Mouse (Mus musculus) MEL (cell line): ENCODE results near the gene Calm3. TPM values are rescaled to one million over a fixed set of nuclear protein-coding genes. Genes with fewer than 3 reads are reported as not detected.

ENCODE experiments used
- DNase-seq: peaks from one replicate; pipeline ENCODE4 v3.0.0; 2011; ENCODE audit warnings: low read depth, low spot score
- H3K27ac ChIP-seq: 2 replicates; pipeline ENCODE4 v1.5.1; 2012; ENCODE audit warnings: low read depth, mild to moderate bottlenecking, control low read depth, low read length, moderate library complexity; ENCODE audit not compliant: control insufficient read depth
- H3K27me3 ChIP-seq, 2 experiments: fragments of 150-350 bp in 1 of 2; sonication (generic) in 1 of 2; 2 replicates each; pipeline ENCODE4 v1.6.1; 2012; ENCODE audit warnings: low read length in 2 of 2, mild to moderate bottlenecking in 2 of 2, improper control_type of control experiment in 1 of 2, moderate library complexity in 1 of 2; ENCODE audit not compliant: insufficient read depth in 2 of 2, control insufficient read depth in 1 of 2
- H3K36me3 ChIP-seq, 2 experiments: 2 replicates each; pipeline ENCODE4 v1.6.1; 2012 to 2014; ENCODE audit warnings: low read length in 2 of 2, improper control_type of control experiment in 1 of 2, inconsistent platforms in 1 of 2, mild to moderate bottlenecking in 1 of 2; ENCODE audit not compliant: insufficient read depth in 2 of 2, control insufficient read depth in 1 of 2
- H3K4me1 ChIP-seq, 2 experiments: fragments of 150-350 bp in 1 of 2; sonication (generic) in 1 of 2; 2 replicates each; pipeline ENCODE4 v1.6.1; 2012; ENCODE audit warnings: low read length in 2 of 2, improper control_type of control experiment in 1 of 2, mild to moderate bottlenecking in 1 of 2; ENCODE audit not compliant: insufficient read depth in 2 of 2, control insufficient read depth in 1 of 2
- H3K4me3 ChIP-seq, 2 experiments: fragments of 150-350 bp in 1 of 2; sonication (generic) in 1 of 2; 2 replicates each; pipeline ENCODE4 v1.5.1; 2012; ENCODE audit warnings: low read depth in 2 of 2, low read length in 2 of 2, mild to moderate bottlenecking in 2 of 2, moderate library complexity in 2 of 2, control low read depth in 1 of 2, improper control_type of control experiment in 1 of 2; ENCODE audit not compliant: control insufficient read depth in 1 of 2, insufficient read depth in 1 of 2
- H3K79me2 ChIP-seq: 2 replicates; pipeline ENCODE4 v1.6.1; 2012; ENCODE audit warnings: mild to moderate bottlenecking, low read length, moderate library complexity; ENCODE audit not compliant: control insufficient read depth, poor library complexity, insufficient read depth
- H3K9ac ChIP-seq: 2 replicates; pipeline ENCODE4 v1.6.1; 2012; ENCODE audit warnings: low read depth, mild to moderate bottlenecking, control low read depth, low read length, moderate library complexity; ENCODE audit not compliant: control insufficient read depth, poor library complexity, severe bottlenecking
- H3K9me3 ChIP-seq: fragments of 150-350 bp; sonication (generic); replicated peaks from 2 replicates; pipeline ENCODE4 v1.6.1; 2012; ENCODE audit warnings: mild to moderate bottlenecking, low read length, improper control_type of control experiment, moderate library complexity; ENCODE audit not compliant: insufficient read depth
- CHD2 ChIP-seq: IDR thresholded peaks from 2 replicates; pipeline ENCODE4 v1.6.1; 2011; ENCODE audit warnings: low read length, improper control_type of control experiment
- CTCF ChIP-seq, 3 experiments: IDR thresholded peaks in 2 of 3; conservative IDR thresholded peaks in 1 of 3; 2 replicates each; pipeline ENCODE4 v1.5.1; 2011 to 2012; ENCODE audit warnings: low read length in 3 of 3, low read depth in 2 of 3, mild to moderate bottlenecking in 2 of 3, improper control_type of control experiment in 1 of 3, inconsistent platforms in 1 of 3, mixed read lengths in 1 of 3, moderate library complexity in 1 of 3; ENCODE audit not compliant: control insufficient read depth in 1 of 3, insufficient read depth in 1 of 3, poor library complexity in 1 of 3, severe bottlenecking in 1 of 3
- E2F4 ChIP-seq: IDR thresholded peaks from 2 replicates; pipeline ENCODE4 v1.6.1; 2011; ENCODE audit warnings: low read depth, low read length, improper control_type of control experiment, borderline replicate concordance
- ETS1 ChIP-seq: IDR thresholded peaks from 2 replicates; pipeline ENCODE4 v1.6.1; 2012; ENCODE audit warnings: low read depth, mild to moderate bottlenecking, inconsistent platforms, low read length, improper control_type of control experiment, moderate library complexity
- GABPA ChIP-seq: IDR thresholded peaks from 2 replicates; pipeline ENCODE4 v1.6.1; 2012; ENCODE audit warnings: low read depth, mild to moderate bottlenecking, inconsistent platforms, low read length, improper control_type of control experiment, moderate library complexity
- JUND ChIP-seq: IDR thresholded peaks from 2 replicates; pipeline ENCODE4 v1.6.1; 2011; ENCODE audit warnings: low read depth, mild to moderate bottlenecking, improper control_type of control experiment, low read length
- KAT2A ChIP-seq: conservative IDR thresholded peaks from 2 replicates; pipeline ENCODE4 v1.6.1; 2012; ENCODE audit warnings: low read depth, low read length, improper control_type of control experiment, inconsistent platforms
- MAFK ChIP-seq: IDR thresholded peaks from 2 replicates; pipeline ENCODE4 v1.6.1; 2011; ENCODE audit warnings: low read depth, mild to moderate bottlenecking, low read length, improper control_type of control experiment, borderline replicate concordance
- MAZ ChIP-seq: IDR thresholded peaks from 2 replicates; pipeline ENCODE4 v1.6.1; 2012; ENCODE audit warnings: low read depth, mild to moderate bottlenecking, inconsistent platforms, low read length, improper control_type of control experiment
- MYB ChIP-seq: IDR thresholded peaks from 2 replicates; pipeline ENCODE4 v1.6.1; 2011; ENCODE audit warnings: mild to moderate bottlenecking, low read depth, low read length, improper control_type of control experiment
- MYC ChIP-seq: IDR thresholded peaks from 2 replicates; pipeline ENCODE4 v1.6.1; 2011; ENCODE audit warnings: low read depth, mild to moderate bottlenecking, low read length, improper control_type of control experiment, moderate library complexity
- NELFE ChIP-seq: IDR thresholded peaks from 2 replicates; pipeline ENCODE4 v1.6.1; 2011; ENCODE audit warnings: low read depth, low read length, improper control_type of control experiment
- NRF1 ChIP-seq: IDR thresholded peaks from 2 replicates; pipeline ENCODE4 v1.6.1; 2014; ENCODE audit warnings: low read depth, mild to moderate bottlenecking, inconsistent platforms, low read length, improper control_type of control experiment, moderate library complexity; ENCODE audit not compliant: poor library complexity, insufficient read depth, severe bottlenecking
- POLR2A ChIP-seq, 2 experiments: IDR thresholded peaks; 2 replicates each; pipeline ENCODE4 v1.6.1; 2011 to 2012; ENCODE audit warnings: low read length in 2 of 2, mild to moderate bottlenecking in 2 of 2, control low read depth in 1 of 2, improper control_type of control experiment in 1 of 2, low read depth in 1 of 2, moderate library complexity in 1 of 2; ENCODE audit not compliant: control insufficient read depth in 1 of 2, insufficient read depth in 1 of 2, poor library complexity in 1 of 2
- POLR2AphosphoS2 ChIP-seq: IDR thresholded peaks from 2 replicates; pipeline ENCODE4 v1.6.1; 2011; ENCODE audit warnings: low read length, improper control_type of control experiment
- POLR2AphosphoS5 ChIP-seq: IDR thresholded peaks from 2 replicates; pipeline ENCODE4 v1.6.1; 2012; ENCODE audit warnings: low read depth, borderline replicate concordance, mild to moderate bottlenecking, inconsistent platforms, low read length, moderate library complexity, mixed read lengths
- RAD21 ChIP-seq: IDR thresholded peaks from 2 replicates; pipeline ENCODE4 v1.6.1; 2011; ENCODE audit warnings: mild to moderate bottlenecking, low read depth, low read length, improper control_type of control experiment
- RCOR1 ChIP-seq: IDR thresholded peaks from 2 replicates; pipeline ENCODE4 v1.6.1; 2012; ENCODE audit warnings: low read depth, mild to moderate bottlenecking, inconsistent platforms, low read length, improper control_type of control experiment
- SIN3A ChIP-seq: IDR thresholded peaks from 2 replicates; pipeline ENCODE4 v1.6.1; 2012; ENCODE audit warnings: low read length, improper control_type of control experiment, inconsistent platforms
- TBP ChIP-seq: IDR thresholded peaks from 2 replicates; pipeline ENCODE4 v1.8.0; 2011; ENCODE audit warnings: low read depth, low read length, improper control_type of control experiment
- USF1 ChIP-seq: IDR thresholded peaks from 2 replicates; pipeline ENCODE4 v1.6.1; 2014; ENCODE audit warnings: low read depth, mild to moderate bottlenecking, inconsistent platforms, low read length, improper control_type of control experiment, moderate library complexity
- USF2 ChIP-seq, 2 experiments: IDR thresholded peaks; 2 replicates each; pipeline ENCODE4 v1.6.1; 2011 to 2012; ENCODE audit warnings: improper control_type of control experiment in 2 of 2, low read length in 2 of 2, borderline replicate concordance in 1 of 2, inconsistent platforms in 1 of 2, low read depth in 1 of 2, mild to moderate bottlenecking in 1 of 2; ENCODE audit not compliant: insufficient read depth in 1 of 2
- ZC3H11A ChIP-seq: IDR thresholded peaks from 2 replicates; pipeline ENCODE4 v1.6.1; 2012; ENCODE audit warnings: low read depth, mild to moderate bottlenecking, inconsistent platforms, low read length, improper control_type of control experiment
- ZMIZ1 ChIP-seq: IDR thresholded peaks from 2 replicates; pipeline ENCODE4 v1.6.1; 2012; ENCODE audit warnings: low read depth, mild to moderate bottlenecking, inconsistent platforms, low read length, improper control_type of control experiment, moderate library complexity
- ZNF384 ChIP-seq: IDR thresholded peaks from 2 replicates; pipeline ENCODE4 v1.6.1; 2012; ENCODE audit warnings: low read depth, mild to moderate bottlenecking, inconsistent platforms, low read length, improper control_type of control experiment
- polyA plus RNA-seq, 2 experiments: library from polyadenylated mRNA; stranded (reverse) in 1 of 2; unstranded in 1 of 2; fragments of >175 nt in 1 of 2; fragments of >200 nt in 1 of 2; gene quantifications; 2 replicates each; pipeline versions ENCODE4 v1.2.1 to v1.2.4; 2012; ENCODE audit warnings: low replicate concordance in 2 of 2, low read depth in 1 of 2; ENCODE audit not compliant: insufficient read length in 2 of 2, insufficient read depth in 1 of 2, missing spikeins in 1 of 2
- total RNA-seq: library from RNA; depleted of rRNA; stranded (reverse); fragments of 300-350 nt; gene quantifications from 2 replicates; pipeline ENCODE4 v1.2.3, GENCODE M21; 2012

Gene Calm3
- total and polyA plus RNA-seq, 3 experiments, result 482 to 1,030 (median 515) TPM

DNA sequence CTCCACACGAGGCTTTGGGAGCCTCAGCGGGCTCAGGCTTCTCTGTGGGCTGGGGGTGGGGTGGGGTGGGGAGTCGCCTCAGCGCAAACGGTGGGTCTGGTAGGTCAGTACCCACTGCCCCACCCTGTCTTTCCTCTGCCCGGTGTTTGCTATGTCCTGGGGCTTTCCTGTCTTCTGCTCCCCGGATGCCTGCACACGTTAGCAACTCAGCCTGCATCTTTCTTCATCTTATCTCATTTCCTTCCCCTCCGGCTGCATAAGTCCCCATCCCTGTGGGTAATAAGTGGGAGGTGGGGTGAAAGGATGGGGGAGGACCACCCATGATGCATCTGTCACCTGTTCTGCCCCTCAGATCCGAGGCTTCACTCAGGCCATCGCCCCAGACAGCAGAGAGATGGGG is 15.5 kb downstream of the Calm3 start (continued):
- TF ChIP-seq CTCF (IDR thresholded peaks at IDR 0.05 in 2 of 3, conservative IDR thresholded peaks at IDR 0.05 in 1 of 3; ENCODE audit: control insufficient read depth in 1 of 3, insufficient read depth in 1 of 3, low read depth in 2 of 3, low read length in 3 of 3, poor library complexity in 1 of 3, severe bottlenecking in 1 of 3) (no peak), MAFK (no peak), CHD2 (no peak), MYC (0 out of 2 replicates have a peak, but pooled peaks have one; percentile 29), JUND (no peak), GABPA (no peak), USF1 (no peak), USF2 (IDR thresholded peaks at IDR 0.05; ENCODE audit: borderline replicate concordance in 1 of 2, insufficient read depth in 1 of 2, low read depth in 1 of 2, low read length in 2 of 2) (no peak), ZMIZ1 (no peak), RAD21 (no peak), POLR2AphosphoS2 (no peak), TBP (no peak), MYB (no peak), E2F4 (no peak), RCOR1 (peak; percentile 51), POLR2A (IDR thresholded peaks at IDR 0.05; ENCODE audit: control insufficient read depth in 1 of 2, insufficient read depth in 1 of 2, low read depth in 1 of 2, low read length in 2 of 2, poor library complexity in 1 of 2) (no peak), MAZ (0 out of 2 replicates have a peak, but pooled peaks have one; percentile 33), NELFE (no peak), NRF1 (no peak), KAT2A (no peak), ETS1 (no peak), ZC3H11A (no peak), SIN3A (no peak; the same call in 1 of the 2 replicates)

GRCm38 (mm10) chr7:16907842-16908241 is 16.1 kb downstream of the Calm3 start:
- peak overlapping the region; percentile 74 for H3K9ac ChIP-seq
- peaks cover 4 to 39% of the 10 kb centered on the region in 2 experiments for H3K4me1 ChIP-seq
- peak; percentile 47 for DNase-seq
- no peaks in the 10 kb centered on the region for H3K27me3 ChIP-seq
- H3K79me2 ChIP-seq, result peaks cover 27% of the 10 kb centered on the region
- H3K36me3 ChIP-seq, result peaks cover 0 to 26% of the 10 kb centered on the region in 2 experiments
- no peaks in the 10 kb centered on the region for H3K9me3 ChIP-seq
- TF ChIP-seq RCOR1, result no peak
- TF ChIP-seq ZNF384, result no peak
- TF ChIP-seq POLR2AphosphoS5, result no peak
- no peak for TF ChIP-seq RAD21
- TF ChIP-seq TBP, result no peak
- H3K4me3 ChIP-seq, result peak overlapping the region; percentile 57 to 70
- H3K27ac ChIP-seq, result peak overlapping the region; percentile 54
